Mouse (Mus musculus): ENCODE results near the gene Mypop. TPM values are rescaled to one million over a fixed set of nuclear protein-coding genes. Genes with fewer than 3 reads are reported as not detected.

The Mypop gene
- total RNA-seq, 1 experiment from 2014 or later, result 0.64 TPM

DNA sequence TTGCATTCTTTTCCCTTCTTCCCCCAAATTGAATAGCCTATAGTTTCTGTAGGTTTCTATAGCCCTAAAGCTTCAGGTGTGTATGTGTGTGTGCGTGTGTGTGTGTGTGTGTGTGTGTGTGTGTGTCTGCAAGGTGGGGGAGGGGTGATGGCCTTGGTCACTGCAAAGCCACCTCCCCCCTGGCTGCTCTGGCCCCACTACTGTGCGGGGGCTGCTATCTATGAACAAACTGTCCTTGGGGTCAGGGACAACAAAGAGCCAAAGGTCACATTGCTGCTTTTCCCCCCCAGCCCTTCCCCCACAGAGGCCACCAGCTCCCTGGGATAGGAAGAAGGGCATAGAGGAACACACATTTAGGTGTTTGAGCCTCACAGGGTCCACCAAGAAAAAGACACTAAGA is 21.8 kb downstream of the Mypop start:
- ATAC-seq (replicated peaks; ENCODE audit: low read depth, poor library complexity, severe bottlenecking), result no peak

- ATAC-seq (replicated peaks; ENCODE audit: low read depth, poor library complexity, severe bottlenecking), result no peak
Measured at GRCm38 (mm10) chr7:19014452-19014851, 23.4 kb downstream of the Mypop start.

DNA sequence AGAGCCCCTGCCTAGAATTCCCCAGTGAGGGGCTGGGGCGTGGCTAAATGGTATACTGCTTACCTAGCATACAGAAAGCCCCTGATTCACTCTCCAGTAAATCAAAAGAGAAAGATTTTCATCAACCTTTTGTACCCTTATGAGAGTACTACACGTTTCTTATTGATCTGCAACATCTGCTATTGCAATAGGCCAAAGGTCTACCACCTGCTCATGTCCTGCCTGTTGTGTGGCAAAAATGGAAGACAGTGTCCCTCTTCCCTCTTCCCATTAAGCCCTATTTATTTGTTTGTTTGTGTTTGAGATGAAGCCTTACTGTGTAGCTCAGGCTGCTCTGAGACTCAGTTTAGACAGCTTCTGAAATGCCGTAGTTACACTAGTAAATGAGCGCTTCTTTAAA is 25.0 kb downstream of the Mypop start:
- ATAC-seq (replicated peaks; ENCODE audit: low read depth, poor library complexity, severe bottlenecking), result no peak

DNA sequence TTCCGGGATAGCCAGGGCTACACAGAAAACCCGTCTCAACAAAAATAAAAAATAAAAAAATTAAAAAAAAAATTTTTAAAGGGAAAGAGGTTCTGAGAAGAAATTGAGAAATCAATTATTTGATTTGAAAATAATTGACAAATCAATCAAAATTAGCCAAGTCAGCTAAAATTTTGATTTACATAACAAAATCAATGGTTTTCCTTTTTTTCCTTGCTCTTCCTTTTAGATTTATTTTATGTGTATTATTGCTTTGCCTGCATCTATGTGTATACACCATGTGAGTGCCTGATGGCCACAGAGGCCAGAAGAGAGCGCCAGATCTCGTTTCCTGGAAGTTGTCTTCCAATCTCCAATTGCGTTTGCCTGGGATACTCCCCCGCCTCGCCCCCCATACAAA is 26.9 kb downstream of the Mypop start:
- no peak for ATAC-seq (replicated peaks; ENCODE audit: low read depth, poor library complexity, severe bottlenecking)

GRCm38 (mm10) chr7:19021048-19021447 is 30.0 kb downstream of the Mypop start:
- ATAC-seq (replicated peaks; ENCODE audit: low read depth, poor library complexity, severe bottlenecking), result no peak

- no peak for ATAC-seq (replicated peaks; ENCODE audit: low read depth, poor library complexity, severe bottlenecking)
Measured at GRCm38 (mm10) chr7:19022189-19022958, 31.3 kb downstream of the Mypop start.

DNA sequence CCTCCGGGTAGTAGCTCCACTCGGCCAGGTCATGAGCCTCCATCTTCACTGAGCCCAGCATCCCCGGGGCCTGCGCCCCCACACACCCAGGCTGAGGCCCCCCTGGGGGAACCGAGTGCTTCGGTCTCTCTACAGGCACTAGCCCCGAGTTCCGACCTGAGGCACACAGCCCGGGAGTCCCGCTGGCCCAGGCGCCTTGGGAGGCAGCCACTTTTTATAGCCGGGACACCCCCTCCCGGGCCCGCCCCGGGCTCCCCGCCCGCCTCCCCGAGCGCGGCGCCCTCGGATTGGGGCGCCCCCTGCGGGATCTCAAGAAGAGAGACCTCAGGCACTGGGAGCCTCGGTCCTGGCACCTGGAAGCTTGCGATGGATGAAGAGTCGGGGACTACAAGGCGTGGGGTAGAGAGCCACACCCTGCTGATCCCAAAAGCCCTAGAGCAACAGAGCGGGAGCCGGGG is 32.3 kb downstream of the Mypop start, which contains the start of gene Foxa3:
Foxa3 (minus strand) TSS at position 182 of the 458 bp plus-strand sequence.
- ATAC-seq (replicated peaks; ENCODE audit: low read depth, poor library complexity, severe bottlenecking), result no peak; the same call in 1 of the 2 replicates

DNA sequence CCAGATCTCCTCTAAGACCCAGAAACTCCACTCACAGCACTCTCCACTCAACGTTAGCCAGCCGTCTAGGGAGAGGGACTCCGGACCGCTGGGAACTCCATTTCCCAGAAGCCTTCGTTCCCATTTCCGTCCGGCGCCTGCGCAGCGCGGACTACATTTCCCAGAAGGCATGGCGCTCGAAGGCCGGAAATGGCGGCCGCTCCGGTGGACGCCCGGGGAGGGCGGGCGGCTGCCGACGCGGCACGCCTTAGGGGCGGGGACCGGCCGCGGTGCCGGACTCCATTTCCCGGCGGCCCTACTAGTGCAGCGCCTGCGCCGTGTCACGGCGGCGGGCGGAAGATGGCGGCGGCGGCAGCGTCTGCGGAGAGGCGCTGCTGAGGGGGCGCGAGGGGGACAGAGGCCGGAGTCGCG is 33.1 kb downstream of the Mypop start, which contains the start of gene Sympk:
Sympk (plus strand) TSS at position 282 of the 411 bp plus-strand sequence.
- peak; percentile 87 for ATAC-seq (replicated peaks; ENCODE audit: low read depth, poor library complexity, severe bottlenecking)

GRCm38 (mm10) chr7:19024581-19025255 is 33.7 kb downstream of the Mypop start:
- ATAC-seq (replicated peaks; ENCODE audit: low read depth, poor library complexity, severe bottlenecking), result 0 out of 2 replicates have a peak, but pooled peaks have one; percentile 8

GRCm38 (mm10) chr7:19028067-19028466 is 37.0 kb downstream of the Mypop start:
- no peak; the same call in 1 of the 2 replicates for ATAC-seq (replicated peaks; ENCODE audit: low read depth, poor library complexity, severe bottlenecking)

DNA sequence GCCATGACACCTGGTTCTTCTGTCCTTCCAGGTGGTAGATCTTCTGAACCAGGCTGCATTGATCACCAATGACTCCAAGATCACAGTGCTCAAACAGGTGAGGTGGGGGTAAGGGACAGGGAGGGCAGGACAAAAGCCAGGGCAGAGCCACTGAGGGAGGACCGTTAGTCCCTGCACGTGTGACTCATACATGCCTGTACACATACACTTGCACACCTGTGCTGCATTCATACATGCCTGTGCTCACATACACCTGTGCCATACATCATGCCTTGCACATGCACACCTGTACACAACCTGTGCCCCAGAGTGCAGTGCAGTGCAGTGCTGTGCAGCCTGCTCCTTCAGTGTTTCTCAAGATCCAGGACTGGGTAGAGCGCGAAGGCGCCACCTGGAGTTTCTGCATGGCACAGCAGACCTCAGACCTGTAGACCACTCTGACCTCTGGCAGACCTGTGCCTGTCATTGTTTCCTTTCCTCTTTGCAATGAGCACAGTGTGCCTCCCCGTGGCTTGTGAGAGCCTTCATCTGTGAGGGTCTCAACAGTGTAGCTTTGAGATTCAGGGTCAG is 38.1 kb downstream of the Mypop start:
- peak; percentile 84 for ATAC-seq (replicated peaks; ENCODE audit: low read depth, poor library complexity, severe bottlenecking)

DNA sequence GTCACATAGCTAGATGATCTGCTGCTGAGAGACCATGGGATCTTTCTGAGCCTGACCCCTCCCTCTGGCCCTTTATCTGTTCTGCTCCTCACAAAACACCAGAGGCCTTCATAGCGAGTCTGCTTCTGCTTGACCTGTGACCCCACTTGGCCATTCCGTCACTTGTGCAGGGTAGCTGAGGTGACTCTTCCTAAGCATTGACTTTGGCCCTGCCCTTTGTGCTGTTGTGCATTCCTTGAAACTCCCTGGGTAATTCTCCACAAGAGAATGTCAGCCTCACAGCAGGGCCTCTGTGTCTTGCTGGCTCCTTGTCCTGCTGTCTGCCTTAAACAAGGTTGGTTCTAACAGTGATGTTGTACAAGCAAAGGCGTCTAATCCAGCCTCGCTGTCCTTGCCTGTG is 40.6 kb downstream of the Mypop start:
- no peak for ATAC-seq (replicated peaks; ENCODE audit: low read depth, poor library complexity, severe bottlenecking)

- ATAC-seq (replicated peaks; ENCODE audit: low read depth, poor library complexity, severe bottlenecking), result no peak
Measured at GRCm38 (mm10) chr7:19044616-19045015, 53.6 kb downstream of the Mypop start.

DNA sequence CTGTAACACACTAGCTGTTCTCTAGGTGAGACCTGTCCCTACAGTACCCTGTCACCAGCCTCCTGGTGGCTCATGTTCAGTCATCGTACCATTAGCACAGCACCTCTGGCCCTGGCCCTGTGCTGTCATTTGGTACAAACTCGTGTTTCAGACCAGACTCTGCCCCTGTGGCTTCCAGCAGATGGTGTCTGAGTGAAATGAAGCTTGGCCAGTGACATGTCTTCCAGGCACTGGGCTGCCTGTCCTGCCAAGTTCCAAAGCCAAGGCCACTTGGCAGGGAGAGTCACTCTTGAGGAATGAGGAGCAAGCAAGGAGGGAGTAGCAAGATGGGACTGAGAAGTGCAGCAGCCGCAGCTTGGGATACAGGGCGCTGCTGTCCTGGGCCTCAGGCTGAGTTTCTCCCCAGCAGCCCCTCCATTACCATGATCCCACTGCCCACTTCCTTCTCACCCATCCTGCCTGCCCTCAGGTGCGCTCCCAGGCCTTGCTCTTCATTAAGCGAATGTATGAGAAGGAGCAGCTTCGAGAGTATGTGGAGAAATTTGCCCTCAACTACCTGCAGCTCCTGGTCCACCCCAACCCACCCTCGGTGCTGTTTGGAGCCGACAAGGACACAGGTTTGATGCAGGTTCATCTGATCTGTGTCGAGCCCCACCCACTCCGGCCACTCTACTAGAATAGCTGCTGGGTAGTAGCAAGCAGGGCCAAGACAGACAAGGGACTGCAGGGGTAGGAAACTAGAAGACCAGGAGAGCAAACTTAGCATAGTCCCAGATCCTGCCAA is 55.4 kb downstream of the Mypop start:
- no peak for ATAC-seq (replicated peaks; ENCODE audit: low read depth, poor library complexity, severe bottlenecking)

GRCm38 (mm10) chr7:19048006-19048527 is 57.0 kb downstream of the Mypop start:
- peak; percentile 47; the same call in 1 of the 2 replicates for ATAC-seq (replicated peaks; ENCODE audit: low read depth, poor library complexity, severe bottlenecking)

DNA sequence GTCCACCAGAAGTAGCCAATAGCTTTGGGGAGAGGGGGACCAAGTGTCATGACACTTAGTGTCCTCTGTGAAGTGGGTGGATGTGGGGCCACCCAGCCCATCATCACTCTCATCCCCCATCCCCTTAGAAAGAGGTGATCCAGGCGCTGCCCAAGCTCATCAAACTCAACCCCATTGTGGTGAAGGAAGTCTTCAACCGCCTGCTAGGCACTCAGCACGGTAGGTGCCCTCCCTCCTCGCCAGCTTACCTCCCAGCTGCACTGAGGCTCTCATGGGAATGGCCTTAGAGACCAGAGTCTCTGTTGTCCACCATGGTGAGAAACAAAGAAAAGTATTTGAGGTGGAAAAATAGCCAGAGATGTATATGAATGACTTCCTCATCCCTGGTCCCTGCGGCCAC is 58.2 kb downstream of the Mypop start:
- ATAC-seq (replicated peaks; ENCODE audit: low read depth, poor library complexity, severe bottlenecking), result no peak

DNA sequence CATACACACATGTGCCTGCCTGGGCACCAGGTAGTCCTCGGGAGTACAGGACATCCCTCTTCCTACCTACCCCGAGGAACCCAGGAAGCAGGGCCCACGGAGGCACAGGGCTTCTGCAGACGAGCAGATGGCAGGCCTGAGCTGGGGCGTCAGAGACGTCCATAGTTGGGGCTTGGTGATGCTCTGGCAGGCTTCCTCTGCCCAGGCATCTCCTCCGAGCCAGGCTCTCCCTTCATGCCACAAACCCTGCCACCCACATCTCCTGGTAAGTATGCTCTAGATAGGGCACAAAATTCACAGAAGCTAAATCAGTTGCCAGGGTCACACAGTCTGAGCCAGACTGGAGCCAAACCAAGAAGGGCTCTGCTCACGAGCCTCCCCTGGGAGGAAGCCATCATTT is 59.1 kb downstream of the Mypop start:
- ATAC-seq (replicated peaks; ENCODE audit: low read depth, poor library complexity, severe bottlenecking), result no peak

DNA sequence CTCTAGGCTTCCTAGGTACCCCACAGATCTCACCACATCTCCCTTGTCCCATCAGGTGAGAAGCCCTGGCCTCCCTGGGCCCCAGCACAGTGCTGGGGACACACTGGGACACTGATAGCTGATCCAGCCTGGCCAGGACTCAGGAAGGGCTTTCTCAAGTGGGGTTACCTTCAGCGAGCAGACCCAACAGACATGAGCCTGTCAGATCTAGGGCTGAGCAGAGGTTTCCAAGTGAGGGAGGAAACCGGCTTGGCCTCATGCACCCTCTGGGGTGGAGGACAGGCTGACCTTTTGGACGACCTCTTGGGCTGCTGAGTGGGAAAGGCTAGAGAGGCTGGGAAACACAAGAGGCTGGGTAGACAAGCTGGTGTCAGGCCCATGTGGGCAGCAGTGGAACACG is 60.1 kb downstream of the Mypop start:
- ATAC-seq (replicated peaks; ENCODE audit: low read depth, poor library complexity, severe bottlenecking), result no peak
